Mouse (Mus musculus): ENCODE data around the gene Rpl23a. TPM values are rescaled to one million over a fixed set of nuclear protein-coding genes. Genes with fewer than 3 reads are reported as not detected.
A peak's percentile ranks its signal among the peaks of the same experiment; 100 is the strongest.
"Not testable (repeated sequence)": the region's sequence is repeated elsewhere in the genome, so short reads cannot be mapped to it uniquely, and the experiment has no call there.

Rpl23a gene
- total RNA-seq, 2 experiments from 2014 or later = 1,019 to 1,174 TPM

- intact Hi-C loops (cut with DNase I; ENCODE audit: low total_unique reads) = no loop called here
- DNase-seq = peak; percentile 84
These were observed 5.2 kb upstream of the Rpl23a start, which contains the start of gene Rab34 for GRCm38 (mm10) chr11:78188331-78189233. Gene Rab34 (plus strand): TSS chr11:78188430.

- intact Hi-C loops (cut with DNase I; ENCODE audit: low total_unique reads); DNase-seq: not testable (repeated sequence)
These were observed 1.3 kb upstream of the Rpl23a start for GRCm38 (mm10) chr11:78184702-78185101.

- intact Hi-C loops (cut with DNase I; ENCODE audit: low total_unique reads) = no loop called here
- no peak for DNase-seq
These were observed 615 bp upstream of the Rpl23a start for GRCm38 (mm10) chr11:78183884-78184514.

- intact Hi-C loops (cut with DNase I; ENCODE audit: low total_unique reads) = no loop called here
- DNase-seq = no peak
These were observed 934 bp downstream of the Rpl23a start for GRCm38 (mm10) chr11:78182450-78182849.

- intact Hi-C loops (cut with DNase I; ENCODE audit: low total_unique reads) = no loop called here
- no peak for DNase-seq
These were observed 1.5 kb downstream of the Rpl23a start for GRCm38 (mm10) chr11:78181830-78182357.

- intact Hi-C loops (cut with DNase I; ENCODE audit: low total_unique reads) = no loop called here
- no peak for DNase-seq
These were observed 3.2 kb downstream of the Rpl23a start for GRCm38 (mm10) chr11:78180081-78180761.

GRCm38 (mm10) chr11:78179438-78179999, 3.9 kb downstream of the Rpl23a start:
- intact Hi-C loops (cut with DNase I; ENCODE audit: low total_unique reads) = loop anchor here (5.0 kb wide), 1 partner anchor 122 kb away; no protein-coding TSS in a partner anchor

GRCm38 (mm10) chr11:78178859-78179437, 4.4 kb downstream of the Rpl23a start:
- intact Hi-C loops (cut with DNase I; ENCODE audit: low total_unique reads) = loop anchor here (5.0 kb wide), 1 partner anchor 122 kb away; no protein-coding TSS in a partner anchor
- peak; percentile 61 for DNase-seq

More at GRCm38 (mm10) chr11:78179438-78179999, 3.9 kb downstream of the Rpl23a start:
- DNase-seq = no peak

- intact Hi-C loops (cut with DNase I; ENCODE audit: low total_unique reads) = loop anchor here (5.0 kb wide), 1 partner anchor 121 kb away; no protein-coding TSS in a partner anchor
These were observed 5.2 kb downstream of the Rpl23a start for GRCm38 (mm10) chr11:78177903-78178858.

GRCm38 (mm10) chr11:78177437-78177836, 5.9 kb downstream of the Rpl23a start:
- intact Hi-C loops (cut with DNase I; ENCODE audit: low total_unique reads) = loop anchor here (5.0 kb wide), 1 partner anchor 120 kb away; no protein-coding TSS in a partner anchor
- DNase-seq = no peak

More at GRCm38 (mm10) chr11:78177903-78178858, 5.2 kb downstream of the Rpl23a start:
- peak; percentile 95 for DNase-seq

- DNase-seq = no peak
- intact Hi-C loops (cut with DNase I; ENCODE audit: low total_unique reads) = loop anchor here (5.0 kb wide), 1 partner anchor 120 kb away; no protein-coding TSS in a partner anchor
These were observed 6.5 kb downstream of the Rpl23a start for GRCm38 (mm10) chr11:78176905-78177331.

GRCm38 (mm10) chr11:78176402-78176862, 7.0 kb downstream of the Rpl23a start, which contains the start of the genes Nek8 and Tlcd1:
Gene Nek8 (minus strand): TSS chr11:78176675.
Gene Tlcd1 (plus strand): TSS chr11:78176711.
- peak; percentile 87 for DNase-seq
- intact Hi-C loops (cut with DNase I; ENCODE audit: low total_unique reads) = loop anchor here (5.0 kb wide), 1 partner anchor 119 kb away; no protein-coding TSS in a partner anchor

- intact Hi-C loops (cut with DNase I; ENCODE audit: low total_unique reads) = loop anchor here (5.0 kb wide), 1 partner anchor 119 kb away; no protein-coding TSS in a partner anchor
- DNase-seq = no peak
These were observed 7.5 kb downstream of the Rpl23a start for GRCm38 (mm10) chr11:78175771-78176401.

GRCm38 (mm10) chr11:78174506-78174905, 8.9 kb downstream of the Rpl23a start:
- no peak for DNase-seq
- intact Hi-C loops (cut with DNase I; ENCODE audit: low total_unique reads) = no loop called here

GRCm38 (mm10) chr11:78172748-78173383, 10.5 kb downstream of the Rpl23a start:
- intact Hi-C loops (cut with DNase I; ENCODE audit: low total_unique reads) = no loop called here
- DNase-seq = no peak

GRCm38 (mm10) chr11:78172034-78172747, 11.2 kb downstream of the Rpl23a start:
- intact Hi-C loops (cut with DNase I; ENCODE audit: low total_unique reads) = no loop called here
- no peak for DNase-seq
